Mouse (Mus musculus) liver, postnatal 0 days (tissue): ENCODE measurements around the gene Mapre3.

Experiments used
- CTCF ChIP-seq: sonication (generic); IDR thresholded peaks from 2 replicates; pipeline ENCODE4 v1.5.1; 2016; ENCODE audit warnings: antibody characterized with exemption, low read depth
- EP300 ChIP-seq: IDR thresholded peaks from 2 replicates; pipeline ENCODE4 v1.6.1; 2016; ENCODE audit warnings: antibody characterized with exemption, low read depth, mild to moderate bottlenecking

DNA sequence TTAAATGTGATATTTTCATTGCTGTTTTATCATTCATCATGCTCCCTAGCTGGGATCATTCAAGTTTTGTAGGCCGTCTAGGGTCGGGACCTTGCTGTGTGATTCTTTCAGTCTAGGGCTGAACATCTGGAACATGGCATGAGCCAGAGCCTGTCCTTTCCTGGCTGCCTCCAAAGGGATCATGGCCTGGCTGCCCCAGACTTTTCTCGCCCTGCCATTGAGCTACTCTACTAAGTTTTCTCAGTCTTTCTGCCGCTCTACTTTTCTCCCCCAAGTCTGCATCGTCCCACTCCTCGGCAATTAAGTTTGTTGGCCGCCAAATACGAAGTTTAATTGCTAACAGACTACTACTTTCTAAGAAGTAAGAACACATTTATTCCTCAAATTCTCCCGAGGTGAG, 54.5 kb downstream of the Mapre3 start:
- TF ChIP-seq CTCF (no peak), EP300 (no peak)
